Mouse (Mus musculus) liver, postnatal 0 days (tissue): ENCODE measurements around the gene Dnm3.

Source experiments
- CTCF ChIP-seq: sonication (generic); IDR thresholded peaks from 2 replicates; pipeline ENCODE4 v1.5.1; 2016; ENCODE audit warnings: antibody characterized with exemption, low read depth
- EP300 ChIP-seq: IDR thresholded peaks from 2 replicates; pipeline ENCODE4 v1.6.1; 2016; ENCODE audit warnings: antibody characterized with exemption, low read depth, mild to moderate bottlenecking

- no peak for TF ChIP-seq CTCF
- TF ChIP-seq EP300 = no peak
Measured at GRCm38 (mm10) chr1:161951009-161951779, 526.6 kb downstream of the Dnm3 start.
